Mouse (Mus musculus): ENCODE data around the gene Mmp11. TPM values are rescaled to one million over a fixed set of nuclear protein-coding genes. Genes with fewer than 3 reads are reported as not detected.

The Mmp11 gene
- polyA plus RNA-seq, 1 experiment from 2014 or later = 25.6 TPM

DNA sequence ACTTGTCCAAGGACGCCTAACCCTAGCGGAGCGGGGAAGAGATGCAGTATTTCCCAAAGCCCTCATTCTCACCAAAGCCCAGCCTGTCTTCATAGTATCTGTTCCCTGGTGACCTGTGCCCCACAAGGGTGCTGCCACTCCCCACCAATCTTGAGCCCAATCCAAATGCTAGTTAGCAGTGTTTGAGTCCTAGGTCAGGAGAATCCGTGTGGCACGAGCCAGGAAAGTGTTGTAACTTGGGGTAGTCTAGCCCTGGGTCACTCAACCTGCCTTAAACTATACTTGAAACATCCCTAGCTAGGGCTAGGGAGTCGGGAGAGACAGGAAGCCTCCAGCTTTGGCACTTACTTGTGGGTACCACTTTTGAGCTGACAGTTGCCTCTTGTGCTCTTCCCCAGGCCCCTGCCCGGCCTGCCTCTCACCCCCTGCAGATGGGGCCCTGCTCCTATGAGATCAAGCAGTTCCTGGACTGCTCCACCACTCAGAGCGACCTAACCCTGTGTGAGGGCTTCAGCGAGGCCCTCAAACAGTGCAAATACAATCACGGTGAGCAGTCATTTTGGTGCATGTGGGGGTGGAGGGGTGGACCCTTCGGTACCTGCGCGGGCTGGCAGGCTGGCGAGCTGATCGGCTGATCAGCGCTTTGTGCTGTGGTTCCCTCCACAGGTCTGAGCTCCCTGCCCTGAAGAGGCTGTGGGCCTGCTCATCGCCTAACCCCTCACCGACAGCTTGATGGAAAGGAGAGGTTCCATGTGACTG is 792 bp upstream of the Mmp11 start:
- H3K9ac ChIP-seq = peak overlapping the region; percentile 79

DNA sequence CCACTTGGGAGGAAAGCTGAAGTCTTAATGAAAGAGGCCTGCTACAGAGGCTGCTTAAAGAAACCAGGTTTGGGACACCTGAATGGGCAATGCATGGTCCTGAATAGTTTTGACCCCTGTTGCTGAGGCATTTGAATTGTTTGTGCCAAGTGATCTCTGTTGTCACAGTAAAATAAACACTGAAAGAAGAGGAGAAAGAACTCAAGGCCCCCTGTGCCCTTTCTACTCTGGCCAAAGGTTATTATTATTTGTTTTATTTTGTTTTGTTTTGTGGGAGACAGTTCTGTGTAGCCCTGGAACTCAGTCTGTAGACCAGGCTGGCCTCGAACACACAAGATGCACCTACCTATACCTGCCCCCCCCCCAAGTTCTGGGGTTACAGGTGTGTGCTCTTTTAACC is 1.3 kb downstream of the Mmp11 start:
- Histone ChIP-seq H3K4me3 (peak overlapping the region; percentile 73), H3K4me2 (peak overlapping the region; percentile 77), H3K4me1 (replicated peaks) (peaks cover 55% of the 10 kb centered on the region), H3K9me3 (replicated peaks) (no peaks in the 10 kb centered on the region), H3K27ac (no peak overlapping the region; the same call in 1 of the 2 replicates), H3K27me3 (peaks cover 16% of the 10 kb centered on the region), H3K9ac (no peak overlapping the region), H3K36me3 (no peaks in the 10 kb centered on the region)
- WGBS = 85% methylated on average over 1 of the region's 1 CpGs
- no peak for ATAC-seq (replicated peaks; ENCODE audit: insufficient number of reproducible peaks, insufficient read depth, low FRiP score, low read depth)

More for the DNA sequence above, 792 bp upstream of the Mmp11 start:
- Histone ChIP-seq H3K4me1 (replicated peaks) (peaks cover 35% of the 10 kb centered on the region), H3K36me3 (no peaks in the 10 kb centered on the region), H3K4me3 (peak overlapping the region; percentile 73), H3K4me2 (peak overlapping the region; percentile 77), H3K9me3 (replicated peaks) (no peaks in the 10 kb centered on the region), H3K27me3 (peaks cover 10% of the 10 kb centered on the region; the same call in 1 of the 2 replicates), H3K27ac (peak overlapping the region; percentile 90; the same call in 1 of the 2 replicates)
- no peak for ATAC-seq (replicated peaks; ENCODE audit: insufficient number of reproducible peaks, insufficient read depth, low FRiP score, low read depth)
- 41% methylated on average over 18 of the region's 18 CpGs for WGBS

DNA sequence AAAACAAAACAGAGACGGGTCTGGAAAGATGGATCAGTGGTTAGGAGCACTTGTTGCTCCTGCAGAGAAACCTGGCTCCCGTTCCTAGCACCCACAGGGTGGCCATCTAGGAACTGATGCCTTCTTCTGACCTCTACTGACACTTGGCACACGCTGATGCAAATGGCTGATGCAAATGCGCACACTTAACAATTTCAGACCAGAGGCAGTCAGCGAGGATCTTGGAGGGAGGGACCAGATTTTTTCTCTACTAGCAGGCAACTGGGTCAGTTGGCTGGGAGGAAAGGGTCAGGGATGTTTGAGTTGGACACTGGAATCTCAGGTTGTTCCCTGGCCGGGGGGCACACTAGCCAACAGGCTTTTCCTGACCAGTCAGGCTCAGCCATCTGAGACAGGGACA is 3.4 kb downstream of the Mmp11 start, which contains the start of gene Chchd10:
Chchd10 (plus strand) TSS at position 240 of the 400 bp plus-strand sequence.
- ATAC-seq (replicated peaks; ENCODE audit: insufficient number of reproducible peaks, insufficient read depth, low FRiP score, low read depth) = no peak
- Histone ChIP-seq H3K4me1 (replicated peaks) (peaks cover 50% of the 10 kb centered on the region), H3K27ac (peak within 1 kb of the TSS; percentile 74), H3K27me3 (peaks cover 16% of the 10 kb centered on the region), H3K9ac (peak within 1 kb of the TSS; percentile 86), H3K4me2 (peak within 1 kb of the TSS; percentile 95), H3K4me3 (peak within 1 kb of the TSS; percentile 66), H3K36me3 (peaks cover under 1% of the 10 kb centered on the region; the same call in 1 of the 2 replicates), H3K9me3 (replicated peaks) (no peaks in the 10 kb centered on the region)
- WGBS = 45% methylated on average over 6 of the region's 6 CpGs

DNA sequence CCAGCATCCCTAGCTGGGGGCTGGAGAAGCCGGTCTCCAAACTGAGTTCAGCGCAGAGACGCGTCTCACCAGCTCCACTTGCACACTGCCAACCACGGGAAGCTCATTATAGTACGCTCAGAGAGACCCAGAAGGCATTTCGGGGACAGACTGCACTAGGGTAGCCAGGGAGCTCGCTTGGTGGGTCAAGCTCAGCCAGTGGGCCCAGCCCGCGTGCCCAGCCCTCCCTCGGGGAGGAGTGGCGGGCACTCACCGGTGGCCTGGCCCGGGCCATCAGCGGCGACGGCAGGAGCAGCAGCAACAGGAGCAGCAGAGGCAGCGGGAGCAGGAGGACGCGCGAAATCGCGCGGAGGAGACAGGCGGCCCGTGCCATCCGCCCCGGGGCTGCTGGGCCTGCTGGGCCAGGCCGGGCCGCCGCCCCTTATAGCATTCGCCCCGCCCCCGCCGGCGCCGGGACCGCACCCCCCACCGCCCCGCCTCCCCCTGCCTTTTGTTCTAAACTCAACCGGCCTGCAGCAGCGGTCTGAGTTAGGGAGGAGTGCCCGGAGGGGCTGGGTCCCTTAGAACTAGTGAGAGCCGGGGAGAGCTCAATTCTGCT is 4.1 kb downstream of the Mmp11 start:
- Histone ChIP-seq H3K36me3 (peaks cover 8% of the 10 kb centered on the region; the same call in 1 of the 2 replicates), H3K9ac (peak overlapping the region; percentile 86), H3K4me3 (peak overlapping the region; percentile 66), H3K4me1 (replicated peaks) (peaks cover 43% of the 10 kb centered on the region), H3K27ac (peak overlapping the region; percentile 74), H3K9me3 (replicated peaks) (no peaks in the 10 kb centered on the region), H3K27me3 (peaks cover 16% of the 10 kb centered on the region), H3K4me2 (peak overlapping the region; percentile 95)
- ATAC-seq (replicated peaks; ENCODE audit: insufficient number of reproducible peaks, insufficient read depth, low FRiP score, low read depth) = peak; percentile 69
- 1% methylated on average over 42 of the region's 44 CpGs for WGBS

DNA sequence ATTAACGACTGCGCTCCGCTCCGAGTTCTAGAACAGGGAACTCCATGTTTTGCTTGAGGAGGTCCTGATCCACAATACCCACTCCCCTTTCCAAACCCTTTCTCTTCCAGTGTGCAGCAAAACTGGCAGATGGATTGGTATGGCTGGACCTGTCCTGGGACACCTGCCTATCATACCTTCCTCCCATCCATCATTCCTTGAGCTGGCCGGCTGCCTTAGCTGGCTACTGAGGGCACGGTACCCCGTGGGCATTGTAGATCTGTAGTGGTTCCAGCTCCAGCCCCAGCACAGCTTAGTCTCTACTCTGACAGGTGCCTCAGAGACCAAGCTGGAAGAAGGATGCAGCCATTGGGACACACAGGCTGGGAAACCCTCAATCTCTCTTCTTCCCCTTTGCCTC is 5.0 kb downstream of the Mmp11 start:
- ATAC-seq (replicated peaks; ENCODE audit: insufficient number of reproducible peaks, insufficient read depth, low FRiP score, low read depth) = no peak
- H3K4me3 ChIP-seq = peak overlapping the region; percentile 66
- peaks cover 38% of the 10 kb centered on the region for H3K4me1 ChIP-seq (replicated peaks)
- peak overlapping the region; percentile 86 for H3K9ac ChIP-seq
- peaks cover 14% of the 10 kb centered on the region; the same call in 1 of the 2 replicates for H3K36me3 ChIP-seq
- H3K27me3 ChIP-seq = peaks cover 10% of the 10 kb centered on the region
- H3K27ac ChIP-seq = no peak overlapping the region
- H3K9me3 ChIP-seq (replicated peaks) = no peaks in the 10 kb centered on the region
- 33% methylated on average over 7 of the region's 7 CpGs for WGBS
- peak overlapping the region; percentile 95 for H3K4me2 ChIP-seq

DNA sequence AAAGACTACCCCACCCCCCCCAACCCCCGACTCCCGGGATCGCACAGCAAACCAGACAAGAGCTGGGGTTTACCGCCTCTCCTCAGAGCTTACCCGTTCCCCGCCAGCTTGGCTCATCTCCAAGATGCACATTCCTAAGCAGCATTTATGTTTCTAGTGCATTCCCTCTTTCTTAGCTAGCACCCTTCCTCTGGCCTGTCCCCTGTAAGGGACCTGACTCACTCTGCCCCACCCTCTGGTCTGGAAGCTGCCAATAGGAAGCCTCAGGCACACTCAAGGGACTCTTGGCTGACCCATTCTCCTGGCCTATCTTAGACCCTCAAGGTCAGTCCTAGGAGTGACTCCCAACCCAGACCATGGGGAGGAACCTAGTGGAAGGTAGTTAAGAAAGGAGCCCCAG is 6.0 kb downstream of the Mmp11 start:
- Histone ChIP-seq H3K4me2 (peak overlapping the region; percentile 95; the same call in 1 of the 2 replicates), H3K4me1 (replicated peaks) (peaks cover 36% of the 10 kb centered on the region), H3K9me3 (replicated peaks) (no peaks in the 10 kb centered on the region), H3K27me3 (peaks cover 7% of the 10 kb centered on the region), H3K27ac (no peak overlapping the region), H3K4me3 (no peak overlapping the region), H3K9ac (no peak overlapping the region), H3K36me3 (peaks cover 17% of the 10 kb centered on the region; the same call in 1 of the 2 replicates)
- WGBS = 7% methylated on average over 6 of the region's 6 CpGs
- no peak for ATAC-seq (replicated peaks; ENCODE audit: insufficient number of reproducible peaks, insufficient read depth, low FRiP score, low read depth)

DNA sequence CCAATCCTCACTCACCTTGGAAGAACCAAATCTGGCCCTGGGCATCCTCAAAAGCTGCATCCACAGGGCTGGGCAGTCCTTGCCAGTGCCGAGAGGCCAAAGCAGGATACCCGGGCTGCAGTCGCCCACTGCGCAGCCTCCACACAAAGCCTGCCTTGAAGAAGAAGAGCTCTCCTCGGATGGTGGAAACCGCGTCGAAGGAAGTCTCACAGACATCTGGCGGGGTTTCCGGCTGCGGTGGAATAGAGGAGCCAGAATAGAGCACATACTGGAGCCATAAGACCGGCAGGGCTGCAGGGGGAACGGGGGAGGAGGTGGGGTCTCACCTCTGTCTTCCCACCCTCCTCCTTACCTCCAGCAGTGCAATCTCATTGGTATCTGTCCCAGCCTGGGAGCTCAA is 9.9 kb downstream of the Mmp11 start:
- Histone ChIP-seq H3K27me3 (peaks cover under 1% of the 10 kb centered on the region; the same call in 1 of the 2 replicates), H3K4me2 (no peak overlapping the region), H3K9ac (no peak overlapping the region), H3K4me3 (no peak overlapping the region), H3K36me3 (peaks cover 35% of the 10 kb centered on the region; the same call in 1 of the 2 replicates), H3K9me3 (replicated peaks) (no peaks in the 10 kb centered on the region), H3K27ac (no peak overlapping the region), H3K4me1 (replicated peaks) (peaks cover 24% of the 10 kb centered on the region)
- WGBS = 64% methylated on average over 13 of the region's 13 CpGs
- ATAC-seq (replicated peaks; ENCODE audit: insufficient number of reproducible peaks, insufficient read depth, low FRiP score, low read depth) = no peak

DNA sequence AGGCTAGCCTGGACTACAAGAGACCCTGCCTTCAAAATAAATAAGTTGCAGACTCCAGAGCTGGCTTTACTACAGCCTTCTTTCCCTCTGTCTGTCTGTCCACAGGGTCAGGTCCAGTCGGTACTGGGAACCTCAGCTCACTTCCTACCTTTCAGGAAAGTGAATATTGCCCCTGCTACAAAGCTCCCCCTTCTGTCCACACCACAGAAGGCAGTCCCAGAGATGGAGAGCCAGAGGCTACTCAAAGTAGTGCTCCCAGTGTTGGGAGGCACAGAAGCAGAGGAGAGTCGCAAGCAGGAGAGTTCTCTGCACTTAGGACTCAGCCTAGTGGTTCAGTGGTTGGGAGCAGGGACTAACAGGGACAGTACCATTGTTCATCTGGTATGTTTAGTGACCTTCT is 12.0 kb downstream of the Mmp11 start:
- Histone ChIP-seq H3K27me3 (no peaks in the 10 kb centered on the region), H3K9ac (no peak overlapping the region), H3K36me3 (peaks cover 35% of the 10 kb centered on the region; the same call in 1 of the 2 replicates), H3K4me2 (no peak overlapping the region), H3K9me3 (replicated peaks) (no peaks in the 10 kb centered on the region), H3K4me1 (replicated peaks) (peaks cover 19% of the 10 kb centered on the region), H3K4me3 (no peak overlapping the region), H3K27ac (no peak overlapping the region)
- no peak for ATAC-seq (replicated peaks; ENCODE audit: insufficient number of reproducible peaks, insufficient read depth, low FRiP score, low read depth)
- WGBS = 65% methylated on average over 2 of the region's 2 CpGs

DNA sequence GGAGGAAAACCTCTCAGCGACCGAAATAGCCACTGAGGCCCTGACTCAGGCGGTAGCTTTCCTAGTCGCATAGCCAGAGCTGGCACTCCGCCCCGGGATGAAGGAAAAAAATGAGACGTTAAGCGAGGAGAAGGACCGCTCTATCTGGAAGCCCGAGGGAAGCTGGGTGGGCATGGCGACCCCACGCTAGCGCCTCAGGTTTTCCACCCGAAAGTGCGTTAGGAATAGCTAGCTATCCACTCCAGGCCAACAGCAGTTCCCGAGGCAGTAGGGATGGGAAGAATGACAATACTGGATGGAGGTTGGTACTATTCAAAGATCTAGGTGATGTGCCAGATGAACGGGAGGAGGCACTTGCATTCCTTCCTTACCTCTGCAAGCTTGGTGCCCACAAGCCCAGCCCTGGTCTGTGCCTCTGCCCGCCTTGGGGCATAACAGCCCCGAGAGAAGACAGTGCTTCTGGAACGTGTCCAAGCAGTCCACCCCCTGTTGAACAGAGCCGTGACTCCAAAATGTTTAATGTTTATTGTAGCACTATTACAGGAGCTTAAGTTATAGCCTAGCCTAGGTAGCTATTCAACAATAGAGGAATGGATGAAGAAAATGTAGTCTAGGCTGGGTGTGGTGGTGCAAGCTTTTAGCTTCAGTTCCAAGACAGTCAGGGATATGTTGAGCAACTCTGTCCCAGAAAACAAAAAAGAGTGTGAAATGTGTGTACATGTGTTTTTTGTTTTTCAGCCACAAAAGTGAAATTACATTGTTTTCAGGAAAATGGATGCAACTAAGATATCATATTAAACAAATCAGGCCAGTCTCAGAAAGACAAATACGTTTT is 14.4 kb downstream of the Mmp11 start:
- Histone ChIP-seq H3K9ac (peak overlapping the region; percentile 84), H3K4me3 (peak overlapping the region; percentile 90), H3K27me3 (no peaks in the 10 kb centered on the region), H3K36me3 (peaks cover 24% of the 10 kb centered on the region; the same call in 1 of the 2 replicates), H3K9me3 (replicated peaks) (no peaks in the 10 kb centered on the region), H3K27ac (peak overlapping the region; percentile 93), H3K4me1 (replicated peaks) (peaks cover 31% of the 10 kb centered on the region), H3K4me2 (peak overlapping the region; percentile 87)
- 3% methylated on average over 22 of the region's 22 CpGs for WGBS
- 0 out of 2 replicates have a peak, but pooled peaks have one; percentile 12 for ATAC-seq (replicated peaks; ENCODE audit: insufficient number of reproducible peaks, insufficient read depth, low FRiP score, low read depth)

DNA sequence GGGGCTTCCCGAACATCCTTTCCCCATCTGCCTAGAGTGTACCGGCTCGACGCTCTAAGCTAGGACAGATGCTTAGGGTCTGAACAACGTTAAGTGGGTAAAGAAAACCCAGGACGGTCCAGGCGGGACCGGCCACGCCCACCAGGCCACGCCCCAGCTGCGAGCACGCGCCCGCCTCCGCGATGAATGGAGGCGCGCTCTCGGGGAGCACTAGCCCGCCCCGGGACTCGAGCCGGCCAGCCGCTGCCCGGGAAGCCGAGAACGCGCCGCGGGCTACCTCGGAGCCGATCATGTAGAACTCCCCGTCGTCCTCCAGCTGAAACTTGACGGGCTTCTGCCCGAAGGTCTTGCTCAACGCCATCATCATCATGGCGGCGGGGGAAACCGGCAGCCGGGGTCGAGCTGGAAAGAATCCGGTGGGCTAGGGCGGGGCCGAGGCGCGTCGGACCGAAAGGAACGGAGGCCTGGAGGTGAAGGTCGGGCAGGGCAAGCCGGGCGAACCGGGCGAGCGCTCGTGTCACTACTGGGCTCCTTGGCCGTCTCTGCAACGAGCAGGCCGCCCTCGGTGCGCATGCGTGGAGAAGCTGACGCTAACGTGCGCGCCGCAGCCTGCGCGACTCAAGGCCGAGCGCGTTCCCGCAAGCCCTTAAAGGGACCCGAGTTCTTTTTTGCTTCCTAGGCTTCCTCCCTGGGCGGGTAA is 15.1 kb downstream of the Mmp11 start, which contains the start of gene Smarcb1:
Smarcb1 (minus strand) TSS at position 592 of the 700 bp plus-strand sequence.
- H3K27ac ChIP-seq = peak within 1 kb of the TSS; percentile 93
- peaks cover 23% of the 10 kb centered on the region; the same call in 1 of the 2 replicates for H3K36me3 ChIP-seq
- ATAC-seq (replicated peaks; ENCODE audit: insufficient number of reproducible peaks, insufficient read depth, low FRiP score, low read depth) = peak; percentile 93
- H3K27me3 ChIP-seq = no peaks in the 10 kb centered on the region
- peak within 1 kb of the TSS; percentile 84 for H3K9ac ChIP-seq
- no peaks in the 10 kb centered on the region for H3K9me3 ChIP-seq (replicated peaks)
- WGBS = under 1% methylated on average over 73 of the region's 76 CpGs
- H3K4me1 ChIP-seq (replicated peaks) = peaks cover 31% of the 10 kb centered on the region
- H3K4me2 ChIP-seq = peak within 1 kb of the TSS; percentile 87
- peak within 1 kb of the TSS; percentile 90 for H3K4me3 ChIP-seq
